Mouse (Mus musculus): ENCODE results near the gene Bcar1.

DNA sequence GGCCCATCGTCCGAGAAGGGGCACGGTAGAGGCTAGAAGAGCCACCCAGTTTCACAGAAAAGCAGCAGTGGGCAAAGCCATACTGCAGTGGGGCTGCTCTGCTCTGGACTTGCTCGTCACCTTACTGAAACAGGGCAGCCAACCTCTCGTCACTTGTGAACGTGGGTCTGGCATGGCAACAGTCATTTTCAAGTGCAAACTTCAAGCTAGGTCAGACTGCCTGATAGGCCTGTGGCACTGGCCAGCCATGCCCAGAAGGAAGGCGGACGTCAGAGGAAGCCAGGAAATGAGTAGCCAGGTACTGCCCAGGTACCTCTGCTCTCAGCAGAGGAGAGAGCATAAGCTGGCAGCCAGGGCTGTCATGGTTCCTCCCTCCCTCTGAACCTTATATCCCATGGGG, 2.6 kb downstream of the Bcar1 start:
- TF ChIP-seq CTCF (IDR thresholded peaks at IDR 0.05; ENCODE audit: borderline replicate concordance, control insufficient read depth, extremely low read depth, insufficient read depth, low read length, poor library complexity) (no peak), POLR2A (IDR thresholded peaks at IDR 0.05; ENCODE audit: control insufficient read depth, extremely low read depth, insufficient read depth, low read length, poor library complexity) (no peak)
